Mouse (Mus musculus) C2C12 (cell line): ENCODE measurements around the gene Iqca.

ENCODE experiments used
- CEBPB ChIP-seq: IDR thresholded peaks from one replicate; pipeline ENCODE4 v1.6.1; 2011; ENCODE audit warnings: low read depth, mild to moderate bottlenecking, control low read depth, moderate library complexity
- CTCF ChIP-seq: IDR thresholded peaks from one replicate; pipeline ENCODE4 v1.5.1; 2011; ENCODE audit not compliant: control insufficient read depth, insufficient read depth, insufficient read length
- FOSL1 ChIP-seq: IDR thresholded peaks from one replicate; pipeline ENCODE4 v1.8.0; 2011; ENCODE audit warnings: mild to moderate bottlenecking, low read length; ENCODE audit not compliant: poor library complexity, insufficient read depth, severe bottlenecking
- MAX ChIP-seq: IDR thresholded peaks from one replicate; pipeline ENCODE4 v1.6.1; 2011; ENCODE audit warnings: mild to moderate bottlenecking, control low read depth
- MYOD1 ChIP-seq: IDR thresholded peaks from one replicate; pipeline ENCODE4 v1.6.1; 2011; ENCODE audit warnings: low read depth; ENCODE audit not compliant: control insufficient read depth, insufficient read length
- MYOG ChIP-seq: IDR thresholded peaks from one replicate; pipeline ENCODE4 v1.6.1; 2011; ENCODE audit not compliant: control insufficient read depth, insufficient read length; ENCODE audit errors: extremely low read depth
- USF1 ChIP-seq: IDR thresholded peaks from one replicate; pipeline ENCODE4 v1.6.1; 2011; ENCODE audit warnings: low read depth, mild to moderate bottlenecking, control low read depth, moderate library complexity

- TF ChIP-seq MYOG (no peak), FOSL1 (no peak), CTCF (no peak), USF1 (no peak), MYOD1 (no peak), CEBPB (no peak), MAX (no peak)
Observed at GRCm38 (mm10) chr1:90020336-90020735, 132.9 kb downstream of the Iqca start.
